Mouse (Mus musculus): ENCODE measurements around the gene Gatad2a.

Gene Gatad2a

GRCm38 (mm10) chr8:69879678-69880077 lies 116.5 kb downstream of the Gatad2a start:
- in situ Hi-C loops (cut with MboI; ENCODE audit: low sequenced_read_pairs) = no loop called here

DNA sequence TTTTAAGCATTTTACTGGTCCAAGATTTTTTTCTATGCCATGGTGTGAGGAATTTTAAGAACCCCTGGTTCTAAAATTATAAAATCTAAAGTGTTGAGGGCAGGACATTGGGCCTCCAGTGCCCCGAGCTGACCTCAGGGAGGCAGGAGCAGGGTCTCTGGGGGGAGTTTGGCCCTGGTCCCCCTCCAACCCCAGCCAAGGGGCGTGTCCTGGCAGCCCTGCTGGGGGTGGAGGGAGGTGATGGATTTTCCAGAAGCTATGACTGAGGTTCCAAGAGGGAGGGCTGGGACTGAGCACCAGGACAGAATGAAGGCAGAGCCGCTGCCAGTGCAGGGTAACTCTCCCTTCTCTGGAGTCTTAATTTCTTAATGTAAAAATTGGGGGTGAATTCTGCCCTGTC lies 118.2 kb downstream of the Gatad2a start:
- in situ Hi-C loops (cut with MboI; ENCODE audit: low sequenced_read_pairs) = no loop called here

GRCm38 (mm10) chr8:69877396-69877795 lies 118.8 kb downstream of the Gatad2a start:
- in situ Hi-C loops (cut with MboI; ENCODE audit: low sequenced_read_pairs) = no loop called here

DNA sequence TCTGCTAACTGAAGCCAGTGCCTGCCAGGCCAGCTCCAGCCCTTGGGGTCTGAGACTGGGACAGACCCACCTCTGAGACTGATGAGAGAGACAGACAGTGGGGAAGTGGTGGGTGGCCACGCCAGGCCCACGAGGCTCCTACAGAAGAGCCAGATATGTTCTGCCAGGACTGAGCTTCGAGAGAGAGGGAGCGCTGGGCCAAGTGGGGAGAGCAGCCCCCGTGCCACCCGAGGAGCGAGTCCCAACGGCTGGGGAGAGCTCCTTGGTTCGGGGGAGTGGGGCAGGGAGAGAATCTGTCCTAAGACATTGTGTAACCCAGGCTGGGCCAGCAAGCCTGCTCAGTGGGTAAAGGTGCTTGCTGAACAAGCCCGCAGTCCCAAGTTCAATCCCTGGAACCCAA lies 119.2 kb downstream of the Gatad2a start:
- in situ Hi-C loops (cut with MboI; ENCODE audit: low sequenced_read_pairs) = no loop called here

- in situ Hi-C loops (cut with MboI; ENCODE audit: low sequenced_read_pairs) = no loop called here
Measured at GRCm38 (mm10) chr8:69876097-69876496, 120.1 kb downstream of the Gatad2a start.

DNA sequence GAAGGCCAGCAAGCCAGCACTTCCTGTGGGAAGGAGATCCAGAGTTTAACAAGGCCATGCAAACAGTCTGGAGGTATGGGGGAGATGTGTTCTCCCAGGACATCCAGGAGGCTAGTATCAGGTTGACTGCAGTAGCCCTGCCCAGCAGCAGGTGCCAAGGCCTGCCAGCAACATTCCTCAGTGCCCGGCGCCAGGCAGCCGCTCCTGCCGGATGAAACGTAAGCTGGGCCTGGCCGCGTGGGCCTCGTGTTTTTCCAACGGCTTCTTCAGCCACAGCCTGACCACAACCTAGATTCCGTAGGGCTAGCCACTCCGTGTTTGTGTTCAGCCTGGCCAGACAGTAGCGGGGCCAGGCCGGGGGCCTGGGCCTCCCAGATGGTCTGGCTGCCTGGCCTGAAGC lies 121.5 kb downstream of the Gatad2a start:
- in situ Hi-C loops (cut with MboI; ENCODE audit: low sequenced_read_pairs) = no loop called here

DNA sequence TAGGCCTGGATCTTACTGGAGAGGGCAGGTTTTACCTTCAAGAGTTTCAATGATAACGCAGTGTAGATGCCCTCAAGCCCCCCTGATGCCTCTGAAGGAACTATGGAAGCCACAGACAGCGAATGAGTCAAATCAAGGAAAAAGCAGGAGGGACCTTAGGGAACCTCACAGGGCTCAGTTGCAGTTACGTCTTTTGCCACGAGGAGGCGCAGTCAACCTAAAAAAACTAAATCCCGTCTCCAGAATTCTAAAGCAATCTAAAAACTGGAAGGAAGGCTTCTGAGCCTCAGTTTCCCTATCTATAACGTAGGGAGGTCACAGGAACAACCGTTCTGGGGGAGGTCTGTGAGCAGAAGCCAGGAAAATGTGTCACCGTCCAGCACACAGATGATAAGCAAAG lies 122.0 kb downstream of the Gatad2a start:
- in situ Hi-C loops (cut with MboI; ENCODE audit: low sequenced_read_pairs) = no loop called here

DNA sequence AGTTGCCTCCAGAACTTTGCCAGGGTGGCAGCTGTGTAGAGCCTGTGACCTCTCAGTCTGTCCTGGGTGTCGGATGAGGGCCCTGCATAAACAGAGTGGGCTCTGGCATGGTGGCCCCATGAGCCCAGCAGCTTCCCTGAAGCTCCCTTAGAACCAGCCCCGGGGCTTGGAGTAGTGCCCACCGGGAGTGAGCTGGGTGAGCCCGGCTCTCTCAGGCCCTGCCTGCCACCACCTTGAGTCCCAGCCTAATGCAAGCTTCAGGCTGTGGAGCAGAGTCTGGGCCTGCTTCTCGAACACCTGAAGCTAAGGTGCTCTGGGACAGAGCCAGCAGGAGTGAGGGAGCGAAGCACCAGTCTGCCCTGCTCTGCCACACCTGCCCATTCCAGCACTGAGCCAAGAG lies 125.3 kb downstream of the Gatad2a start:
- in situ Hi-C loops (cut with MboI; ENCODE audit: low sequenced_read_pairs) = no loop called here

GRCm38 (mm10) chr8:69870003-69870765 lies 126.0 kb downstream of the Gatad2a start:
- in situ Hi-C loops (cut with MboI; ENCODE audit: low sequenced_read_pairs) = no loop called here

DNA sequence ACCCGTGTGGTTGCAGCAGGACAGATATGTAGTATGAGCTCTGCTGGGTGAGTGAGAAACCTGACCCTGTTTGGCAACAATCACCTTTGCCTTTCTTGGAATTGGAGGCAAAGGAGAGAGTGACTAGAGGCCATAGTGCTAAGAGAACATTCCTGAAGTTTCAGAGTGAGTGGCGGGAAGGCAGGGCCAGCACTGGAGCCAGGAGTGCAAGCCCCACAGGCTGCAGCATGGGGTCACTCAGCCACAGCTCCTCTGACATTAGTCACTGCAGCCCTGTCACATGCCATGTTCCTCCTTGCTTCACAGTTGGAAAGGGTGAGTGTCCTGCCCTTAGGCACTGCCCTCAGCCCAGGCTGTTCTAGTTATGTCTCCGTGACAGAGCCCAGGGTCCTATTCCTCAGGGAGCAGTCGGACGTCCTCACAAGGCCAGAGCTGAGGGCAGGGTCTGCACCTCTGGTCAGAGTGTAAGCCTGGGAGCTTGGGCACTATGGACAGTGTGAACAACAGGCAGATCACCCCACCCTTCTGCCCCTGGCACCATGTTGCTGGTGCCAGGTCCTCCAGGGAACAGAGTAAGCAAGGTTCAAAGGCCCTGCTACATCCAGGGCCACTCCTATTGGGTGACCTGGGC lies 128.4 kb downstream of the Gatad2a start:
- in situ Hi-C loops (cut with MboI; ENCODE audit: low sequenced_read_pairs) = no loop called here

- in situ Hi-C loops (cut with MboI; ENCODE audit: low sequenced_read_pairs) = no loop called here
Measured at GRCm38 (mm10) chr8:69864180-69864579, 132.0 kb downstream of the Gatad2a start.

DNA sequence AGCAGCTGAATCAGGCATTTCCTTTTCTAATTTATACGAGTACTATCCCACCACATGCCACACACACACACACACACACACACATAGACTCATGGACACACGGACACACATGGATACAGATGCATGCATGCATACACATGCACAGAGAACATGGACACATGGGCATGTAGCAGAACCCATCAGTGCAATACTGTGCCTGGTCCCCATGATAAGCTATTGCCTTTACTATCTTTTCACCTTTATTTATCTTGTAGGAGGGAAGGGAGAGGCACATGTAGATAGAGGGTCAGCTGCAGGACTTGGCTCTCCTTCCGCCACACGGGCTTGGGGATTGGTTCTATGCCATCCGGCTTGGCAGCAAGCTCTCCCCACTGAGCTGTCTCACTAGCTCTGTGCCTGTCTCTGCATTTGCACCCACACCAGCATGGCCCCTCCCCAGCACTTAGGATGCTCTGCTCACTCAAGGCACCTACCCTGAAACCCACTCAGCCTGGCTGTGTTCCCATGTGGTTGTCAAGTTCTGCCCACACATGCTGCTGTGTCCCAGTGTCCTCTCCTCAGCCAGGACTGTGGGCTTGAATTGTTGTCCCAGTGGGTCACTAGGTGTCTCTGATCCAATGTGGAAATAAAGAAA lies 132.7 kb downstream of the Gatad2a start:
- in situ Hi-C loops (cut with MboI; ENCODE audit: low sequenced_read_pairs) = no loop called here

- in situ Hi-C loops (cut with MboI; ENCODE audit: low sequenced_read_pairs) = no loop called here
Measured at GRCm38 (mm10) chr8:69861251-69861650, 134.9 kb downstream of the Gatad2a start.

- in situ Hi-C loops (cut with MboI; ENCODE audit: low sequenced_read_pairs) = no loop called here
Measured at GRCm38 (mm10) chr8:69860807-69861206, 135.4 kb downstream of the Gatad2a start.
